Mouse (Mus musculus) mature B cell (primary cell): ENCODE data around the gene Obp2a.
"Not testable (repeated sequence)": the region's sequence is repeated elsewhere in the genome, so short reads cannot be mapped to it uniquely, and the experiment has no call there.

Source experiments
- in situ Hi-C: fragments of 300-500 bp; cut with MboI; formaldehyde crosslinking; loops from 2 replicates; pipeline ENCODE4 v1.14.3; 2019

The Obp2a gene

DNA sequence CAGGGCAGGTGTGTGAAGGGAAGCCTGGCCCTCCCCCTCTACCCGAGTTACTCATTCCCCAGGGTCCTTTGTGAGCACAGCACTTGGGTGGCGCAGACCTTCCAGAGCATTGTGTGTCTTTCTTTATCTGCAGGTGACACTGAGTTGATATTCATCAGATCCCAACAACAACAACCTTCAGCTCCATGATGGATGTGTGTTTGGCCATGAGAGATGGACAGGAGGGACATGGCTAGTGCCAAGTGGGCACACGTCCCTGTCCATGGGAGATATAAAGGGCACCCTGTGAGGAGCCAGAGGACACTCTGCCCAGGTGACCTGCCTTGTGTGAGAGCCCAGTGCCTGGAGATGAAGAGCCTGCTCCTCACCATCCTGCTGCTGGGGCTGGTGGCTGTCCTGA lies at the start of gene Obp2a:
Obp2a (plus strand) TSS at position 301 of the 400 bp plus-strand sequence.
- in situ Hi-C loops, result not testable (repeated sequence)

DNA sequence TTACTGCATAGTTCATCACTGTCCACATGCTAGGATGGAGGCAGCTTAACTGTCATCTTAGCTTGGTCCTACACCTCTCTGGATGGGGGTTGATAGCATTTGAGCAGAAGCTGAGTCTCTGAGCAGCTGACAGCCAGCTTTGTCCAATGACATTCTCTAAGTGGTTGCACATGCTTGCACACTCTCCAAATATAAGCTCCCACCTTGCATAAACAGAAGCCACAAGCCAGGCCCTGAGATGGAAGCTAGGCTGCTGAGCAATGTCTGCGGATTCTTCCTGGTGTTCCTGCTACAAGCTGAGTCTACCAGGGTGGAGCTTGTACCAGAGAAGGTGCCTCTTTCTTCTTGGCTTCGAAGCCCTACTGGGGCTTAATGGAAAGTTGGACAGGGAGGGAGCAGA lies 46.9 kb upstream of the Obp2a start, which contains the start of gene Lcn8:
Lcn8 (plus strand) TSS at position 219 of the 400 bp plus-strand sequence.
- in situ Hi-C loops, result no loop called here

DNA sequence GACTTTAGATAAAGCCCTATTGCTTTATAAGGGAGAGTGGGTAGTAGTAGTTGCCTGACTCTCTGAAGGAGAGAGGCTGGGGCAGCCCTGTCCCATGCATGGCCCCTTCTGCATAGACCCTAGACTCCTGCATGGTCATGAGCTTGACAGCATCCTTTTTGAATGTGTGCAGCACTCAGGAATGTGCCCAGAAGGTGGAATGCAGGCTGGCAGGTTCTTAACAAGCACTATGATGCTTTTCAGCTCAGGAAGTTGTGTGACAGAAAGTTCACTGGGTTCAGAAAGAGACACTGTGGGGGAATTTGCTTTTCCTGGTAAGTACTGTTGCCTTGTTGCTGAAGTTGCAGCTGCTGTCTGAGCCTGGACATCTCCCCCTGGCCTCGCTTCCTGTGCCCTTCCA lies 45.3 kb upstream of the Obp2a start:
- in situ Hi-C loops, result no loop called here

DNA sequence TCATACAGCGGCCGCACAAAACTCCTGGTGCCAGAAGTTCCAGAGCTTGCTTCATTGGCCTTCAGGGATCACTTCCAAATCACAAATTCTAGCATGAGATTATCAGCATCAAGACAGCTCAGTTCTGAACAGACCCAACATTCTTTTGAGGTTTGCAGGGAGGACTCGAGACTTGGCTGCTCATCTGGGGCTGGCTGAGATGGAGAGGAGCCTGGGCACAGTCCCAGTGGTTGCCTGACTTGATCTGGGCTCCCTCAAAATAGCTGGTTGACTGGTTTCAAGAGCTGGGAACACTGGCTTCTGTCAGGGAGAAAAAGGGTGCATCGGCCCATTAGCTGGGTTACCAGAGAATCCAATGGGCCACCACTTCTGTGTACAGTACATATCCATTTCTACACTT lies 43.2 kb upstream of the Obp2a start:
- in situ Hi-C loops, result no loop called here

DNA sequence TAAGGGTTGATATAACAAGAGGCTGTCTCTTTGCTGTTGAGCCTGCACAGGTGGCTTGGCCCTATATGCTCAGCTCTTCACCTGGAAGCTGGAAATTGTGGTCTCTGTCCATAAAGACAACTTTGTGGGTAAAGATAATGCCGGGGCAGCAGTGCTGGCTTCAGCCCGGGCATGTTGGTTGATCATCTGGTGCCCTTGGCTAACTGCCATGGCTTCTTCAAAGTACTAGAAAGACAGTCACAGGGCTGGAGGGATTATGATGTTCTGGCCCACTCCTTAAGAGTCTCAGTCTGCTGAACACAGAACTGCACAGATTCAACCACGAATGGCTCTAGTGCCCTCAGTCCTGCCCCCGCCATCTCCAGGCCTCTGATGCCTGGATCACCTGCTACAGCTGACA lies 42.6 kb upstream of the Obp2a start:
- in situ Hi-C loops, result no loop called here

DNA sequence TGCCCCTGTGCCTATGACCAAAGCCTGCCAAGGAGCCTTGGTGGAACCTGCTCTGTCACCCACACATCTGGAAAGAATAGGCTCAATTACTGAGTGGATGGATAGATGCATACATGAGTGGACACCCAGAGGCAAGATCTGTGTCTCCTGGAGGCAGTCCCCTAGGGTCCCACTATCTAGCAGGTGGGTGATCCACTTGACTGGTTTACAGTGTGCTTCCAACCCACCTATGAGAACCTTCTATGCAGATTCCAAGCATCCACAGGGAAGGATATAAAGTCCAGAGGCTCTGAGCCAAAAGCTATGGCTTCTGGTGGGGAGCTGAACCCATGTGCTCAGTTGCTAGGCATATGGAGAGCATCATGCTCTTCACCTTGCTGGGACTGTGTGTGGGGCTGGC lies 42.2 kb upstream of the Obp2a start, which contains the start of gene Lcn5:
Lcn5 (plus strand) TSS at position 301 of the 400 bp plus-strand sequence.
- in situ Hi-C loops, result no loop called here

DNA sequence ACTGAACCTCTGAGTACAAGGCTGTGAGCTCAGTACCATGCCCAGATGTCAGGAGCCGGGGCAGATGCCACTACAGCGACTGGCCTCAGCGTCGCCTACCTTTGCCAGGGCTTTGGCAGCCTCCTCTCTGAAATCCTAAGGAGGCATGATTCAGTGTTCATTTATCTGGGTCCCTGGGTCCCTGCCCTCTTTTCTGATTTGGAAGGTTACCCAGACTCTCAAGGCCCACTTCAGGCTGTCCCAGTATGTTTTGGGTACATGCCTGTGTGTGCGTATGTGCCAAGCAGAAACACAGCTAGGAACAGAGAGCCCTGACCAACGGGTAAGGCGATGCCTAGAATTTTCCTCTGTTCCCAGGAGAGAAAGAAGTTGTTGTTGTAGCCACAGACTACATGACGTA lies 39.6 kb upstream of the Obp2a start:
- in situ Hi-C loops, result no loop called here

DNA sequence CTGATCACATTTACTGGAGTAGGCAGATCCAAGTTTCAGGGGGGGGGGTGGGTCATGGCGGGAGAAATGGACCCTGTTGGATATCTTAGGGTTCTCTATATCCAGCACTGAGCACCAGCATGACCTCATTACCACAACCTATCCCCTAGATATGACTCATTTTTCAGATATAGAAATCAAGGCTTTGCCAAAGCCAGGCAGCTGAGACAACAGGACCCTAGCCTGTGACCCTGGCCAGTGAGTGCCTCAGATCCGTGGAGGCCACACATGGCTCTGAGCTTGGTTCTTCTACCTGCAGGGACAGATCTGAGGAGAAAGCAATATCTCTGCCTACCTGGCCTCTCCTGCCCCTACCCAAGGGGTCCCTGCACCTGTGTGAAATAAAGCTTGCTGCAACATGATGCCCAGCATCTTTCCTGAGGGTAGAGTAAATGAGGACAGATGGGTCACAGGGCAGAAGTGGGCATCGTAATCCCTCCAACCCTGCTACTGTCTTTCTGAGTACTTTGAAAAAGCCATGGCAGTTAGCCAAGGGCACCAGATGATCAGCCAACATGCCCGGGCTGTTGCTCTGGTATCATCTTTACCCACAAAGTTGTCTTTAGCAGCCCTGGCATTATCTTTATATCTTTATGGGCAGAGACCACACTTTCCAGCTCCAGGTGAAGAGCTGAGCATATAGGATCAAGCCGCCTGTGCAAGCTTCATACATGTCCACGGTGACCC lies 38.4 kb upstream of the Obp2a start:
- in situ Hi-C loops, result no loop called here

DNA sequence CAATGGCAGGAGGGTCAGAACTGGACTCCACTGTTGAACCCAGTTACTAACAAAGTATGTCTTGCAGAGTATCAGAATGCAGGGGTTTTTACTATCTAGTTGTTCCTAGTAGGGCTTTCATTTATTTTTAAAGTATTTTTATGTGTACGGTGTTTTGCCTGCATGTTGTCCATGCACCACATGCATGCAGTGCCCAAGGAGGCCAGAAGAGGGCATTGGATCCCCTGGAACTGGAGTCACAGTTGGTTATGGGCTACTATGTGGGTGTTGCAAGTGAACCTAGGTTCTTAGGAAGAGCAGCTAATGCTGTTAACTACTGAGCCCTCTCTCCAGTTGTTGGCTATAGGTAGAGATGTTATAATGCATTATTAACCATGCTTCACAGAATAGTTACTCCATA lies 36.3 kb upstream of the Obp2a start:
- in situ Hi-C loops, result no loop called here

DNA sequence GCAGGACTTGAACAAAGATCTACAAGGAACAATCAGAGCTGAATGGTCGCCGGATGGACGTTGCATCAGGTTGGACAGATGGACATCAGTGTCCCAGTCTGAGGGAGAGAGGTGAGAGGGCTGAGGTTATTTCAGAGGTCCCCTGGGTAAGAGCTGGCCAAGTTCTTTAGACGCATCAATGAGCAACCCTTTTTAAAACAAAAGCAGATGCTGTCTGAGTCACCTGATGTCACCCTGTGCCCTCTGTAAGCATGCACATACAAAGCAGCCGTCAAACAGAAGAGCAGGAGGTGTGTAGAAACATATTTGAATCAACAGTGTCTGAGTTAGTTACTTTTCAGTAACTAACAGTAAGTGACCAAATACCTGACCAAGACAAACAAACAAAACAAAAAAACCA lies 35.7 kb upstream of the Obp2a start:
- in situ Hi-C loops, result no loop called here

DNA sequence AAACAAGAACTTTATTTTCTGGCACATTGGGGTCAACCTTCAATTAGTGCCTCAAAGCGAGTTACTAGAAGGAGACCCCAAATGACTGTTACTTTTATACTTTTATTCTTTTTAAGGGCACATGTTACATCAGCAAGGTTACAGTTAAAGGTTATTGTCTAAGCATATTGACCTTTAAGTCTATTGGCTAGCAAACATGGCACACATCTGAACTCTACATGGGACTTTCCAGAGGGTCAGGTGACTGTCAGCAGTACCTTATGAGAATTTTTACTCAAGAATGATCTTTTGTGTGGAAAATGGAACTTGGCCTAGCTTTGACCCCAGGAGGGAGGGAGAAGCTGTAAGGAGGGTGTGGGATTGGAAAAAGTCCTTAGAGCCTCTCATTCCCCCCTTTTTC lies 33.3 kb upstream of the Obp2a start:
- in situ Hi-C loops, result no loop called here

DNA sequence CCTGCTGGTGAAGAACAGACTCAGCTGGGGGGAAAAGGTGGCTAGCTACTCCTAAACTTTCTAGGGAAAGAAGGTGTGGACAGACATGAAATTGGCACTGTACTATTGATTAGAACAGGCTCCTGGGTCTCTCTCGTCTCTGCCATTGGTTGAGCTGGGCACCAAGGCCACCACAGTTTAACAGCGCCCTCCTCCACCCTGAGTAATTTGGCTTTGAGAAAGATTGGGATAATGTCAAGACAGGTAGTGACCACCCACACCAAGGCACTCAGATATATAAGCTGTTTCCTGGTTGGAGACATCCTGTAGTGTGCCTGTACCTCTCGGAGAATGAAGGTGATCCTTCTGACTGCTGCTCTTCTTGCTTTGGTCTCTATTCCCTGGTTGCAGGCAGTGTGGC lies 23.4 kb upstream of the Obp2a start, which contains the start of gene Lcn6:
Lcn6 (plus strand) TSS at position 301 of the 400 bp plus-strand sequence.
- in situ Hi-C loops, result no loop called here

DNA sequence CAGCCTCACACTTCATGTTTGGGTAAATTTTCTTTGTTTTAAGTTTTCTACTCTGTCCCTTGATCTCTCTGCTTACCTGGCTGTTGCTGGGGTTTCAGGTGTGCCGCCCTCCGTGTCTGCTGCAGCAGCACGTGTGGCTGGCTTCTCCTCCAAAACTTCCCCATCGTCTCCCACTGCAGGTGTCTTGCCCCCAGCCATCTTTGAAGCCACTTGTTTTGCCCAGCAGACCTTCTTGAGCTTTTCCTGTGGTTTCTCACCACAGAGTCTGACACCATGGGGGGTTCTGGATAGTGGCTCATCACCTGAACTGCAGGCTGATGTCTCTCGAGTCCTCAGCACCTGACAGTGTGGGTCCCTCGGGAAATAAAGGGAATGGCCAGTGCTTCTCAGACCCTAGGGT lies 20.3 kb upstream of the Obp2a start:
- in situ Hi-C loops, result no loop called here

DNA sequence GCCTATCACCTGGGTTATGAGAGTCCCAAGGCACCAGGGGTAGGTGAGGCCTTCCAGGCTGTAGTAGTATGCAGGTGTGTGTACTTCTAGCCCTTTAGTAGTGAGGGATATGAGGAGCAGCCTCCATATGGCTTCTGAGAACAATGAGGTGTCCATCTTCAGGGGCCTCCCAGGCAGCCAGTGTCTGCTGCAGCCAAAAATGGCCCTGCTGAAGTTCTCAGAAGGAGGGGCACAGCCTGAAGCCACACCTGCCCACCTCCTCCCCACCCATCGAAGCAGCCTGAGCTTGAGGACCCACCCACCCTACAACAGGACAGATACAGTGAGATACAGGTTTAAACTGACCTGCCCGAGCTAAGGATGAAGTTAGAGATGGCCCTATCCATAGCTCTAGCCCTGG lies 17.4 kb upstream of the Obp2a start, which contains the start of gene Lcn10:
Lcn10 (plus strand) TSS at position 301 of the 400 bp plus-strand sequence.
- in situ Hi-C loops, result no loop called here

DNA sequence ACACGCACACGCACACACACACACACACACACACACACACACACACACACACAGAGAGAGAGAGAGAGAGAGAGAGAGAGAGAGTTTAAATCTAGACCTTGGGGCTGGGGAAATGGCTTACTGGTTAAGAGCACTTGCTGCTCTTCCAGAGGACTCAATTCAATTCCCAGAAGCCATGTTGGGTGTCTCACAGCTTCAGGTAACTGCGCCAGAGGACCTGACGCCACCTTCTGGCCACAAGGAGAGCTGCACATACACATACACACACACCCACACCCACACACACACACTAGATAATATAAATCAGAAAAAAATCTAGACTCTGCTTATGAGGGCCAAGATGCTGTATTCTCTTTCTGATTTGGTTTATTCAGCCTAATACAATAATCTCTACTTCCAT lies 12.9 kb upstream of the Obp2a start:
- in situ Hi-C loops, result no loop called here

DNA sequence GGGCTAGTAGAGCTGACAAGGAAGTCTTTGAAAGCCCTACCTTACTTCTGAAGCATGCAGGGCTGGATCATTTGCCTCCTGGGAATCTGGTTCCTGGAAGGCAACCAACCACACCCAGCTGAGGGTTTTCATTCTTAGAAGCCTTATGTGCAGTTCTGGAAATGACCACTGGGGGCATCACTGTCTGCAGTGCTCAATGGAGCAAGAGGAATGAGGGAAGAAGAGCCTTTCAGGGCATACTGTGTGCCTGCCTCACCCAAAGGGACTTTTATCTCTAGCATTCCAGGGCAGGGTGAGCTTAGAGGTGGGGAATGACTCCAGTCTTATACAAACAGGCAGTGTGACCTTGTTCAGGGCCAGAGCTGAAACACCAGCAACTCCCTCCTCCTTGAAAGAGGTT lies 5.2 kb upstream of the Obp2a start:
- in situ Hi-C loops, result no loop called here

DNA sequence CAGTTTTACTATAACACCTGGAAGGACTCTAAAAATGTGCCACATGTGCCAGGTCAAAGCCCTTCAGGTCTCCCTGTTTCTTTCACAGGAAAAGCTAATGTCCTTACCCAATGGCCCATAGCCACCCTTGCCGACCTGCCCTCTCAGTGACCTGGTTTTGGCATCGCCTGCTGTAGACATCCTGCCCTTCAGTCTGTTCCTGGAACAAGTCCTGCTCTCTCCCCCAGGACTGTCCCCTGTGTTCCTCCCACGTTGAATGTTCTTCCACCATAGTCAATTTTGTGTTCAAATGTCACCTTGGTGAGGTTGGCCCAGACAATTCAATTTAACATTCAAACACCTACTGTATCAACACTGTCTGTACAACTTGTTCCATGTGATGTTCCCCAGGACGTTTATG lies 2.9 kb upstream of the Obp2a start:
- in situ Hi-C loops, result no loop called here

DNA sequence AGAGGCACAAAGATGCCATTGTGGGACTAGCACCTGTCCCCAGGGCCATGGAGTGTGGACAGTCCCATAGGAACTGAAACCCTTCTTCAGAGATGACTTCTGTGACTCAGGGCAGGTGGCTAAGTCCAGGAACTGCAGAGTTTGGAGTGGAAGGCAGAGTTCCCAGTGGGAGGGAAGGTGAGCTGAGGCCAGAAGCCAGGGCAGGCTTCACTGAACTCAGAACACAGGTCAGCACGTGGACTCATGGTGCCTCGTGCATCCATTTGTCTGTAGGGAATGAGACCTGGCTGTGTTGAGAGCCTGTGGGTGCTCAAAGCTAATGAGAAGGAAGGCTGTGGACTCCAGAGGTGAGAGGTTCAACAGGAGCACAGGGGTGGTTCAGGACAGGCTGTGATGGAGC lies 1.1 kb upstream of the Obp2a start:
- in situ Hi-C loops, result no loop called here

DNA sequence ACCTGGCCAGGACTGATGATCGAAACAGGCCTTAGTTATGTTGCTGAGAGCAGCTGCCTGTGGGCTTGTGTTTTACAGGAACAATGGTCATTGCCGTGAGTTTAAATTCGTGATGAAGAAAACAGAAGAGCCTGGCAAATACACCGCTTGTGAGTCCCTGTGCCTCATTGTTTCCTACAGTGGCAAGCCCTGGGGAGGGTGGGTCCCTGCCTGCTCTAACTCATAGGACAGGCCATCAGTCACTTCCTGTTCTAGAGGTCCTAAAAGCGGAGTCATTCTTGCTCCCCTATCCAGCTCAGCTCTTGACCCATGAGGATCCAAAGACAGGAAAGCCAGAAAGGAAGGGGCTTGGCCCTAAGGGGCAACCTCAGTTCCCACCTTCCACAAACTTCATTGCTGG lies 1.2 kb downstream of the Obp2a start:
- in situ Hi-C loops, result no loop called here

DNA sequence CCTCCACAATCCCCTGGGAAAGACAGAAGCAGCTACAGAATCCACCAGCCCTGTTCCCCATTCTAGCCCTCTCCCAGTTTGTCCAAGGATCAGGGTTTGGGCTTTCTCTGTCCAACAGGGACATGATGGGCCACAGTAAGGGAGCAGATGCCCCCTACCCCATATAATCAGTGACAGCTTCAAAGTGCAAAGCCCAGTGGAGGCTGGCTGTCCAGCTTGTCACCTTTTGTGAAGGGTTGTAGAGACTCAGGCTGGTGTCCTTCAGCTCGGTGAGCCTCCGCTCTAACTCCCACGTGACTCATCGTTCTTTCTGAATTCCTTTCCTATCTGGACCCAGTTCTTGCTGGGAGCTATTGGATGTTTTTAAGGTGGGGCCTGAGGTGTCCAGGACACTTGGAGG lies 3.9 kb downstream of the Obp2a start:
- in situ Hi-C loops, result no loop called here

DNA sequence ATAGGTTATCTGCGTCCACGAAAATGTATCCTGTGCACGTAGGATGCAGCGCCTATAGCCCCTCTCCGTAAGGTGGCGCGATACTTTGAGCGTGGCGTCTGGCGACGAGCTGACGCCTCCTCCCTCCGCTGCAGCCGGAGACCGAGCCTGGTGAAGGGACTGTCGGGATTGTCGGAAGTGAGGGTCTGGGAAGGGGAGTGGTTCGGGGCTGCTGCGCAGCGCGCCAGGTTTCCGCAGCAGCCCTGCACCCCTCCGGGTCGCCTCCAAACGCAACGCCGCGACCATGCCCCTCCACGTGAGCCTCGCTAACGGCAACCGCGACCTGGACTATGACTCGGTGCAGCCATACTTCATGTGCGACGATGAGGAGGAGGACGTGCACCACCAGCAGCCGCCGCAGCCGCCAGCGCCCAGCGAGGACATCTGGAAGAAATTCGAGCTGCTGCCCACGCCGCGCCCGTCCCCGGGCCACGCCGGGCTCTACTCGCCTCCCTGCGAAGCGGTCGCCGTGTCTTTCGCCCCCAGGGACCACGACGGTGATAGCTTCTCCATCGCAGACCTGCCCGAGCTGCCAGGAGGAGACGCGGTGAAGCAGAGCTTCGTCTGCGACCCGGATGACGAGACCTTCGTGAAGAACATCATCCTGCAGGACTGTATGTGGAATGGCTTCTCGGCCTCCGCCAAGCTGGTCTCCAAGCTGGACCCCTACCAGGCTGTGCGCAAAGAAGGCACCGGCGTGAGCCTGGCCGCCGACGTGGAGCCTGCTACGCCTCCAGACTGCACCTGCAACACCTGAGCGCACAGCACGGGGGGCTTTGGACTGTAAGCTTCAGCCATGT lies 7.0 kb downstream of the Obp2a start, which contains the start of gene Bmyc:
Bmyc (plus strand) TSS at position 97 of the 839 bp plus-strand sequence.
- in situ Hi-C loops, result no loop called here

DNA sequence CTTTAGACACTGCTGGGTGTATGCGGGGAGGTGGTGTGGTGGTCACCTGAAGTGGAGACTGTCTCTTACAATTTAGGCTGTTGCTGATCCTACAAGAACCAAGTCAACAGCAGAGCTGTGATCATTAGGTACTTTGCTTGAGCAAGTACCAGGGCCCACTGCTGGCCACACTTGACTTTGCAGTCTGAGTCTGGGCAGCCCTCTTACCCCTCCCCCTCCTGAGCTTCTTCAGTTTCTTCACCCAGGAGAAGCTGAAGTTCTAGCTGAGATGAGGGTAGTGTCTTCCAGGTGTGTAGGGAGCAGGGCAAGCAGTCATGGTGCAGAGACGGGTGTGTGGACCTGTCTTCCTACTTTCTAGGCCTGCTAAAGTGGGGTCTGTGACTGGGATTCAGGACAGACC lies 8.3 kb downstream of the Obp2a start:
- in situ Hi-C loops, result no loop called here

DNA sequence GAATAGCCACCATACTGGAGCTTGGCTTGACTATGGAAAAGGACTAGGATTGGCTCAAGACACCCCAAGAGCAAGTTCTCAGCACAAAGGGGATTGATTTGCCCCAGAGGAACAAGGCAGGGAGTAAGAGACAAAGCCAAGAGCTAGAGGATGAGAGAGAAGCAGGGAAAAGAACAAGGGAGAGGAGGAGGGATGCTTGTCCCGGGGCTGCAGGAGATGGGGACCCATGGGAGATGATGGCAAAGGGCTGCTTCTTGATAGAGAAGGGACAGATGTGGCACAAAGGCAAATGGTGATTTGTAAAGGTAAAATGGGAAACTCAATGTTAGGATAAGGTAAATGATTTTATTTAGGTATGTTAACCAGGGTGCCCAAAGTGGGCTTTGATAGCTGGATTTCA lies 9.2 kb downstream of the Obp2a start:
- in situ Hi-C loops, result not testable (repeated sequence)
